Mouse (Mus musculus): ENCODE results near the gene Mtch2. TPM values are rescaled to one million over a fixed set of nuclear protein-coding genes. Genes with fewer than 3 reads are reported as not detected.
"Not testable (repeated sequence)": the region's sequence is repeated elsewhere in the genome, so short reads cannot be mapped to it uniquely, and the experiment has no call there.

The Mtch2 gene
- polyA plus RNA-seq, 1 experiment from 2014 or later: 256 TPM

- WGBS: 4% methylated on average over 121 of the region's 133 CpGs
Observed at GRCm38 (mm10) chr2:90889550-90890548, 42.9 kb downstream of the Mtch2 start.

GRCm38 (mm10) chr2:90893673-90894298 is 46.8 kb downstream of the Mtch2 start:
- Histone ChIP-seq H3K36me3 (ENCODE audit: control insufficient read depth, insufficient read depth, low read length) (peaks cover 8% of the 10 kb centered on the region; the same call in 1 of the 2 replicates), H3K4me2 (ENCODE audit: low read length) (no peak overlapping the region), H3K27ac (ENCODE audit: low read depth, low read length) (no peak overlapping the region), H3K4me1 (ENCODE audit: control insufficient read depth, insufficient read depth, low read depth, low read length) (peaks cover 20% of the 10 kb centered on the region), H3K9ac (ENCODE audit: low read depth, low read length) (no peak overlapping the region), H3K4me3 (ENCODE audit: low read length) (no peak overlapping the region), H3K9me3 (ENCODE audit: control insufficient read depth, low read length) (no peaks in the 10 kb centered on the region), H3K27me3 (replicated peaks; ENCODE audit: control insufficient read depth, insufficient read depth, low read length) (no peaks in the 10 kb centered on the region)
- ATAC-seq: no peak
- 90% methylated on average over 6 of the region's 6 CpGs for WGBS

More at GRCm38 (mm10) chr2:90889550-90890548, 42.9 kb downstream of the Mtch2 start:
- Histone ChIP-seq H3K9me3 (ENCODE audit: control insufficient read depth, low read length) (no peaks in the 10 kb centered on the region), H3K36me3 (ENCODE audit: control insufficient read depth, insufficient read depth, low read length) (no peaks in the 10 kb centered on the region), H3K4me1 (ENCODE audit: control insufficient read depth, insufficient read depth, low read depth, low read length) (peaks cover 24% of the 10 kb centered on the region), H3K4me2 (ENCODE audit: low read length) (peak overlapping the region; percentile 62), H3K27me3 (replicated peaks; ENCODE audit: control insufficient read depth, insufficient read depth, low read length) (0 out of 2 replicates have a peak, but pooled peaks cover 2% of the 10 kb centered on the region), H3K9ac (ENCODE audit: low read depth, low read length) (peak overlapping the region; percentile 61), H3K27ac (ENCODE audit: low read depth, low read length) (peak overlapping the region; percentile 46), H3K4me3 (ENCODE audit: low read length) (peak overlapping the region; percentile 42)
- peak; percentile 57 for ATAC-seq

GRCm38 (mm10) chr2:90894299-90894677 is 47.3 kb downstream of the Mtch2 start:
- not testable (repeated sequence) for H3K27me3 ChIP-seq (replicated peaks; ENCODE audit: control insufficient read depth, insufficient read depth, low read length); ATAC-seq; H3K9ac ChIP-seq (ENCODE audit: low read depth, low read length); H3K9me3 ChIP-seq (ENCODE audit: control insufficient read depth, low read length); H3K27ac ChIP-seq (ENCODE audit: low read depth, low read length); H3K4me3 ChIP-seq (ENCODE audit: low read length); H3K36me3 ChIP-seq (ENCODE audit: control insufficient read depth, insufficient read depth, low read length); H3K4me2 ChIP-seq (ENCODE audit: low read length)
- H3K4me1 ChIP-seq (ENCODE audit: control insufficient read depth, insufficient read depth, low read depth, low read length): peaks cover 16% of the 10 kb centered on the region
- 96% methylated on average over 3 of the region's 3 CpGs for WGBS

- Histone ChIP-seq H3K4me2 (ENCODE audit: low read length) (peak overlapping the region; percentile 57), H3K27me3 (replicated peaks; ENCODE audit: control insufficient read depth, insufficient read depth, low read length) (no peaks in the 10 kb centered on the region), H3K36me3 (ENCODE audit: control insufficient read depth, insufficient read depth, low read length) (peaks cover 5% of the 10 kb centered on the region), H3K9ac (ENCODE audit: low read depth, low read length) (peak overlapping the region; percentile 98), H3K9me3 (ENCODE audit: control insufficient read depth, low read length) (no peaks in the 10 kb centered on the region), H3K4me3 (ENCODE audit: low read length) (peak overlapping the region; percentile 80), H3K4me1 (ENCODE audit: control insufficient read depth, insufficient read depth, low read depth, low read length) (peaks cover 24% of the 10 kb centered on the region), H3K27ac (ENCODE audit: low read depth, low read length) (no peak overlapping the region)
- WGBS: 82% methylated on average over 2 of the region's 2 CpGs
- ATAC-seq: no peak
Observed at GRCm38 (mm10) chr2:90903398-90903797, 56.4 kb downstream of the Mtch2 start.

- WGBS: under 1% methylated on average over 43 of the region's 43 CpGs
- peaks cover 13% of the 10 kb centered on the region for H3K36me3 ChIP-seq (ENCODE audit: control insufficient read depth, insufficient read depth, low read length)
Observed at GRCm38 (mm10) chr2:90904076-90904855, 57.3 kb downstream of the Mtch2 start, which contains the start of the genes Kbtbd4 and Ndufs3. Gene Kbtbd4 (plus strand): TSS chr2:90904740. Gene Ndufs3 (minus strand): TSS chr2:90904827.

GRCm38 (mm10) chr2:90904856-90905224 is 57.9 kb downstream of the Mtch2 start:
- WGBS: 1% methylated on average over 20 of the region's 21 CpGs
- H3K4me1 ChIP-seq (ENCODE audit: control insufficient read depth, insufficient read depth, low read depth, low read length): peaks cover 24% of the 10 kb centered on the region
- H3K36me3 ChIP-seq (ENCODE audit: control insufficient read depth, insufficient read depth, low read length): peaks cover 18% of the 10 kb centered on the region
- H3K4me2 ChIP-seq (ENCODE audit: low read length): peak overlapping the region; percentile 76
- no peak; the same call in 1 of the 2 replicates for ATAC-seq
- H3K9me3 ChIP-seq (ENCODE audit: control insufficient read depth, low read length): no peaks in the 10 kb centered on the region
- peak overlapping the region; percentile 98 for H3K9ac ChIP-seq (ENCODE audit: low read depth, low read length)
- peak overlapping the region; percentile 80 for H3K4me3 ChIP-seq (ENCODE audit: low read length)
- no peaks in the 10 kb centered on the region for H3K27me3 ChIP-seq (replicated peaks; ENCODE audit: control insufficient read depth, insufficient read depth, low read length)
- peak overlapping the region; percentile 95 for H3K27ac ChIP-seq (ENCODE audit: low read depth, low read length)

More at GRCm38 (mm10) chr2:90904076-90904855, 57.3 kb downstream of the Mtch2 start, which contains the start of the genes Kbtbd4 and Ndufs3:
- Histone ChIP-seq H3K4me1 (ENCODE audit: control insufficient read depth, insufficient read depth, low read depth, low read length) (peaks cover 24% of the 10 kb centered on the region), H3K9ac (ENCODE audit: low read depth, low read length) (peak within 1 kb of the TSS; percentile 98), H3K4me3 (ENCODE audit: low read length) (peak within 1 kb of the TSS; percentile 80), H3K4me2 (ENCODE audit: low read length) (peak within 1 kb of the TSS; percentile 76), H3K27ac (ENCODE audit: low read depth, low read length) (peak within 1 kb of the TSS; percentile 95), H3K9me3 (ENCODE audit: control insufficient read depth, low read length) (no peaks in the 10 kb centered on the region), H3K27me3 (replicated peaks; ENCODE audit: control insufficient read depth, insufficient read depth, low read length) (no peaks in the 10 kb centered on the region)
- ATAC-seq: peak; percentile 95

- no peak overlapping the region for H3K9ac ChIP-seq (ENCODE audit: low read depth, low read length)
- peaks cover 24% of the 10 kb centered on the region for H3K4me1 ChIP-seq (ENCODE audit: control insufficient read depth, insufficient read depth, low read depth, low read length)
- no peaks in the 10 kb centered on the region for H3K9me3 ChIP-seq (ENCODE audit: control insufficient read depth, low read length)
- H3K27me3 ChIP-seq (replicated peaks; ENCODE audit: control insufficient read depth, insufficient read depth, low read length): no peaks in the 10 kb centered on the region
- H3K27ac ChIP-seq (ENCODE audit: low read depth, low read length): no peak overlapping the region
- peaks cover 30% of the 10 kb centered on the region for H3K36me3 ChIP-seq (ENCODE audit: control insufficient read depth, insufficient read depth, low read length)
- WGBS: 99% methylated on average over 2 of the region's 2 CpGs
- no peak overlapping the region for H3K4me3 ChIP-seq (ENCODE audit: low read length)
- no peak for ATAC-seq
- no peak overlapping the region for H3K4me2 ChIP-seq (ENCODE audit: low read length)
Observed at GRCm38 (mm10) chr2:90906721-90907120, 59.8 kb downstream of the Mtch2 start.

- Histone ChIP-seq H3K27ac (ENCODE audit: low read depth, low read length) (no peak overlapping the region), H3K4me1 (ENCODE audit: control insufficient read depth, insufficient read depth, low read depth, low read length) (peaks cover 13% of the 10 kb centered on the region), H3K4me2 (ENCODE audit: low read length) (no peak overlapping the region), H3K27me3 (replicated peaks; ENCODE audit: control insufficient read depth, insufficient read depth, low read length) (no peaks in the 10 kb centered on the region), H3K4me3 (ENCODE audit: low read length) (no peak overlapping the region), H3K36me3 (ENCODE audit: control insufficient read depth, insufficient read depth, low read length) (peaks cover 33% of the 10 kb centered on the region), H3K9ac (ENCODE audit: low read depth, low read length) (no peak overlapping the region), H3K9me3 (ENCODE audit: control insufficient read depth, low read length) (no peaks in the 10 kb centered on the region)
- ATAC-seq: no peak
- WGBS: 86% methylated on average over 1 of the region's 1 CpGs
Observed at GRCm38 (mm10) chr2:90910861-90911260, 63.9 kb downstream of the Mtch2 start.
